Mouse (Mus musculus) stomach, embryonic 16.5 days (tissue): Measurements from ENCODE around the gene Wfdc6b. TPM values are rescaled to one million over a fixed set of nuclear protein-coding genes. Genes with fewer than 3 reads are reported as not detected.
"Not testable (repeated sequence)": the region's sequence is repeated elsewhere in the genome, so short reads cannot be mapped to it uniquely, and the experiment has no call there.

ENCODE experiments used
- ATAC-seq: fragments of 200-750 bp; cut with Nextera tagmentation; 2 replicates; pipeline ENCODE4 v1.8.0; 2017; ENCODE audit warnings: moderate number of reproducible peaks, moderate TSS enrichment; ENCODE audit not compliant: insufficient read depth, low FRiP score
- H3K27ac ChIP-seq: fragments of 300-500 bp; sonication (generic); 2 replicates; pipeline ENCODE4 v1.5.1; 2014; ENCODE audit warnings: low read length
- H3K27me3 ChIP-seq: fragments of 300-500 bp; sonication (generic); 2 replicates; pipeline ENCODE4 v1.6.1; 2014; ENCODE audit warnings: low read length, control low read depth, mixed read lengths; ENCODE audit not compliant: control insufficient read depth, insufficient read depth
- H3K36me3 ChIP-seq: fragments of 300-500 bp; sonication (generic); 2 replicates; pipeline ENCODE4 v1.6.1; 2014; ENCODE audit warnings: low read length; ENCODE audit not compliant: control insufficient read depth, insufficient read depth
- H3K4me1 ChIP-seq: fragments of 300-500 bp; sonication (generic); 2 replicates; pipeline ENCODE4 v1.6.1; 2014; ENCODE audit warnings: low read length, control low read depth, mixed read lengths; ENCODE audit not compliant: control insufficient read depth, insufficient read depth
- H3K4me2 ChIP-seq: fragments of 300-500 bp; sonication (generic); 2 replicates; pipeline ENCODE4 v1.6.1; 2014; ENCODE audit warnings: low read depth, low read length, mixed read lengths
- H3K4me3 ChIP-seq: fragments of 300-500 bp; sonication (generic); replicated peaks from 2 replicates; pipeline ENCODE4 v1.5.1; 2014; ENCODE audit warnings: mild to moderate bottlenecking, low read length
- H3K9ac ChIP-seq: fragments of 300-500 bp; sonication (generic); 2 replicates; pipeline ENCODE4 v1.6.1; 2014; ENCODE audit warnings: low read length
- H3K9me3 ChIP-seq: fragments of 300-500 bp; sonication (generic); replicated peaks from 2 replicates; pipeline ENCODE4 v1.6.1; 2016; ENCODE audit warnings: low read length, control low read depth; ENCODE audit not compliant: control insufficient read depth
- WGBS: fragments of 180-500 bp; shearing (Covaris S2); extraction: QIAGEN DNeasy Blood & Tissue Kit; methylation state at CpG from one replicate; pipeline ENCODE4 v1.1.7; 2014; 5-methylcytosine and 5-hydroxymethylcytosine counted together
- polyA plus RNA-seq: library from polyadenylated mRNA; unstranded; fragments of >200 nt; fragmentation: Nextera tagmentation; extraction: Ambion mirVana; gene quantifications from 2 replicates; pipeline ENCODE4 v1.2.1, GENCODE M21; 2015

Wfdc6b gene
- not detected in 2 replicates for polyA plus RNA-seq

GRCm38 (mm10) chr2:164613471-164613870, at the start of gene Wfdc6b, which contains the start of gene Wfdc8:
TSS of gene Wfdc6b (plus strand) at chr2:164613522.
TSS of gene Wfdc8 (minus strand) at chr2:164613626.
- not testable (repeated sequence) for H3K27me3 ChIP-seq, H3K27ac ChIP-seq, H3K36me3 ChIP-seq, ATAC-seq, H3K4me3 ChIP-seq, H3K9me3 ChIP-seq, H3K4me1 ChIP-seq, H3K9ac ChIP-seq, H3K4me2 ChIP-seq
- WGBS: 48% methylated on average over 8 of the region's 8 CpGs

DNA sequence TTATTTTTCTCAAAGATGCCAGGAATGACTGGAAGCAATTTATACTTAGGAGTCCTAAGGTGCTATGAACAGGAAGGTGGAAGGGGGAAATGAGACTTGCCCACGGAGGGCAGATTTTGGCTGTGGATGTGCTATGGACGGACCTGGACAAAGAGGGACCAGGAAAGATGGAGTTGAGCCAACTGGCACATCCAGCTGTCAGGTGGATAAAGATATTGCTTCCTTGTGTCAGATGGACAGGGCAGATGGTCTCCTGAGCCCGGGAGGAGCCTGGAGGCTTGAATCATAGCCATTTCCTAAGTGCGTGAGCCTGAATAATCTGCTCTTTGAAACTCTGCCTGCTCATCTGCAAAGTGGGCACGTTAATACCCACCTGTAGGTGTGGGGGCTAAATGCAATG, 49.0 kb upstream of the Wfdc6b start:
- ATAC-seq: no peak
- Histone ChIP-seq H3K9me3 (no peaks in the 10 kb centered on the region), H3K27me3 (no peaks in the 10 kb centered on the region), H3K36me3 (no peaks in the 10 kb centered on the region), H3K4me2 (peak overlapping the region; percentile 94; the same call in 1 of the 2 replicates), H3K4me3 (no peak overlapping the region), H3K9ac (no peak overlapping the region; the same call in none of the 2 replicates), H3K4me1 (peaks cover 13% of the 10 kb centered on the region; the same call in 1 of the 2 replicates), H3K27ac (no peak overlapping the region)
- WGBS: 69% methylated on average over 5 of the region's 5 CpGs

GRCm38 (mm10) chr2:164566997-164567396, 46.3 kb upstream of the Wfdc6b start:
- no peaks in the 10 kb centered on the region for H3K27me3 ChIP-seq
- no peak overlapping the region for H3K4me2 ChIP-seq
- H3K27ac ChIP-seq: no peak overlapping the region
- H3K4me3 ChIP-seq: no peak overlapping the region
- 79% methylated on average over 2 of the region's 2 CpGs for WGBS
- peaks cover 13% of the 10 kb centered on the region; the same call in 1 of the 2 replicates for H3K4me1 ChIP-seq
- no peak overlapping the region for H3K9ac ChIP-seq
- H3K9me3 ChIP-seq: no peaks in the 10 kb centered on the region
- H3K36me3 ChIP-seq: no peaks in the 10 kb centered on the region
- ATAC-seq: no peak

DNA sequence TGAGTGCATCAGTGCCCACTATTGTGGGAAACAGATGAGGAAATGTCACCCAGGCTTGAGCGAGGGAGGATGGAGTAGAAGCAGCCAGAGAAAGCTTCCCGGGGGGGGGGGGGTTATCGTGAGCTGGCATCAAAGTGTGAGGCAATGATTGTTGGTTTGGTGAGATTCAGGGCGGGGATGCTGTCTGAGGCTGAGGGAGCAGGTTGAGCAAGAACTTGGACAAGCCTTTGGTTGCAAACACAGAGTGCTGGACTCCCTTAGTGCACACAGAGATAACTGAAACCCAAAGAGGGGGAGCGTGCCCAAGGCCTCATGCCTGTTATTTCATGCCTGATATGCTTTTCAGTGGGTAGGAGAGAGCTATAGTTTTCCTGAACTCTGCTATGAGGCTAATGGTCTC, 45.9 kb upstream of the Wfdc6b start:
- no peaks in the 10 kb centered on the region for H3K9me3 ChIP-seq
- no peaks in the 10 kb centered on the region for H3K27me3 ChIP-seq
- no peak overlapping the region for H3K27ac ChIP-seq
- no peak for ATAC-seq
- no peak overlapping the region for H3K4me2 ChIP-seq
- no peak overlapping the region for H3K4me3 ChIP-seq
- H3K9ac ChIP-seq: no peak overlapping the region
- 77% methylated on average over 5 of the region's 5 CpGs for WGBS
- H3K36me3 ChIP-seq: no peaks in the 10 kb centered on the region
- peaks cover 10% of the 10 kb centered on the region; the same call in 1 of the 2 replicates for H3K4me1 ChIP-seq

DNA sequence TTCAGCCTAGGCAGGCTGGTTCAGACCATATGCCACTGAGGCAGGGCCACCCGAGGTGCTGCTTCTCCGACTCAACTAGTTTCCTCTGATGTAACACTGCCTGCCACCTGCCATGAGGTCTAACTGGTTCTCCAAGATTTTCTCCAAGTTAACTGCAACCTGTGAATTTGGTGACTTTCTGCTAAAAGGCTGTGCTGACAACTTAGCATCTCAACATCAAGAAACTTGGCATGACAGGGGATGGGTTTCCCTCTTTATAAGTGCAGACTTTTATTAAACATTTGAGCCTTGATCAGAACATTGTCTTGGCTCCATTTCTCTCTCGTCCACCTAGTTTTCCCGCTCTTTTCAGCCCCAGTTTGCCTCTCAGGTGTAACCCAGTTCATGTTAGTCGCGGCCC, 40.0 kb upstream of the Wfdc6b start, which contains the start of gene Spint3:
Spint3 (minus strand) TSS at position 101 of the 400 bp plus-strand sequence.
- H3K27ac ChIP-seq, H3K4me1 ChIP-seq, H3K4me2 ChIP-seq, H3K36me3 ChIP-seq, H3K9me3 ChIP-seq, H3K4me3 ChIP-seq, ATAC-seq, H3K9ac ChIP-seq, H3K27me3 ChIP-seq: not testable (repeated sequence)
- 75% methylated on average over 6 of the region's 6 CpGs for WGBS

- not testable (repeated sequence) for H3K4me2 ChIP-seq, H3K4me1 ChIP-seq, H3K9ac ChIP-seq, H3K4me3 ChIP-seq, H3K27me3 ChIP-seq, H3K9me3 ChIP-seq, H3K36me3 ChIP-seq, ATAC-seq
- H3K27ac ChIP-seq: 0 out of 2 replicates have a peak within 1 kb of the TSS, but pooled peaks have one; percentile 2
- WGBS: 50% methylated on average over 13 of the region's 13 CpGs
These were observed 28.1 kb upstream of the Wfdc6b start, which contains the start of gene Wfdc6a for GRCm38 (mm10) chr2:164585025-164585725. TSS of gene Wfdc6a (minus strand) at chr2:164585447.

- no peaks in the 10 kb centered on the region for H3K36me3 ChIP-seq
- H3K4me3 ChIP-seq: no peak overlapping the region
- no peak for ATAC-seq
- H3K27me3 ChIP-seq: no peaks in the 10 kb centered on the region
- 4% methylated on average over 4 of the region's 4 CpGs for WGBS
- H3K9me3 ChIP-seq: no peaks in the 10 kb centered on the region
- no peaks in the 10 kb centered on the region for H3K4me1 ChIP-seq
- no peak overlapping the region for H3K4me2 ChIP-seq
- H3K27ac ChIP-seq: no peak overlapping the region
- no peak overlapping the region for H3K9ac ChIP-seq
These were observed 21.3 kb upstream of the Wfdc6b start for GRCm38 (mm10) chr2:164592014-164592413.

GRCm38 (mm10) chr2:164593494-164593893, 19.8 kb upstream of the Wfdc6b start, which contains the start of gene Eppin:
TSS of gene Eppin (minus strand) at chr2:164593594.
- ATAC-seq: no peak
- no peak within 1 kb of the TSS for H3K9ac ChIP-seq
- H3K4me3 ChIP-seq: no peak within 1 kb of the TSS
- no peak within 1 kb of the TSS for H3K27ac ChIP-seq
- no peaks in the 10 kb centered on the region for H3K9me3 ChIP-seq
- H3K4me1 ChIP-seq: no peaks in the 10 kb centered on the region
- no peak within 1 kb of the TSS for H3K4me2 ChIP-seq
- WGBS: 81% methylated on average over 4 of the region's 4 CpGs
- H3K36me3 ChIP-seq: no peaks in the 10 kb centered on the region
- H3K27me3 ChIP-seq: no peaks in the 10 kb centered on the region

DNA sequence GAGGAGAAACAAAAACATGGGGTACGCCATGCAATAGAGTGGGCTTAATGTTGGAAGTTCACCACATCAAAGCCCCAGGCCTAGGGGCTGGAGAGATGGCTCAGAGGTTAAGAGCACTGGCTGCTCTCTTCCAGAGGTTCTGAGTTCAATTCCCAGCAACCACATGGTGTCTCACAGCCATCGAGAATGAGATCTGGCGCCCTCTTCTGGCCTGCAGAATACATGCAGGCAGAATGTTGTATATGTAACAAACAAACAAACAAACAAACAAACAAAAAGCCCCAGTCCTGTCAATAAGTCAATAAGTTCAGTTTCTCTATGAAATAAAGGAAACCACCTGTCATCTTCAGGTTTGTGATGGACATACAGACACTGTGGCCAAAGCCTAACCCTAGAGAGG, 13.1 kb upstream of the Wfdc6b start:
- Histone ChIP-seq H3K4me1 (no peaks in the 10 kb centered on the region), H3K4me3 (no peak overlapping the region), H3K9ac (no peak overlapping the region), H3K9me3 (peaks cover 6% of the 10 kb centered on the region; the same call in 1 of the 2 replicates), H3K36me3 (no peaks in the 10 kb centered on the region), H3K27ac (no peak overlapping the region), H3K4me2 (no peak overlapping the region), H3K27me3 (no peaks in the 10 kb centered on the region)
- no peak for ATAC-seq
- 70% methylated on average over 3 of the region's 3 CpGs for WGBS
